Mouse (Mus musculus) testis, adult 2 months (tissue): ENCODE results near the gene Cd300ld5.

ENCODE experiments used
- CTCF ChIP-seq: fragments of 200-500 bp; IDR thresholded peaks from 2 replicates; pipeline ENCODE4 v1.5.1; 2012; ENCODE audit warnings: low read depth, mild to moderate bottlenecking, inconsistent platforms, low read length, moderate library complexity; ENCODE audit not compliant: control insufficient read depth, insufficient read depth, insufficient replicate concordance
- POLR2A ChIP-seq: fragments of 200-500 bp; IDR thresholded peaks from 2 replicates; pipeline ENCODE4 v1.6.1; 2012; ENCODE audit warnings: low read depth, mild to moderate bottlenecking, inconsistent platforms, low read length, moderate library complexity; ENCODE audit not compliant: control insufficient read depth

DNA sequence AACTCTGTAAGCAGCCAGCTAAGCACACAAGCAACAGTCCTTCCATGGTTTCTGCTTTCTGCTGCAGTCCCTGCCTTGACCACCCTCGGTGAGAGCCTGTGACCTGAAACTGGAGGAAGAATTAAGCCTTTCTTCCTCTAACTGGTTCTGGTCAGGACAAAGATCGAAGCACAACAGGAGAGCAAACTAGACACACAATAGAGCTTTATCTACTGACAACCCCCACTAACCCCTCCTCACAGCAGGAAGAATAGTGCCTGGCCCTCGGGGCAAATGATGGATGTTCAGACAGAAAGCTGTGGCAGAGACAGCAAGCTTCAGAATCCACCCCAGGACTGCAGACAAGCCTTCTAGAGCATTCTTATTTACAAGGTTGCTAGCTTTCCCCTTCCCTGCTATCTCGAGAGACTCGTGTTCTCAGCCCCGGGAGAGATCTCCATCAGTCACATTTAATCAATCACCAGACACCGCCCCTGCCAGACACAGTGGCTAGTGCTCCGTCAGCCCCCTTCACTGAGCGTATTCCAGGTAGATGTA is 33.5 kb upstream of the Cd300ld5 start:
- TF ChIP-seq CTCF (no peak), POLR2A (no peak)
